Mouse (Mus musculus) embryonic facial prominence, embryonic 15.5 days (tissue): Measurements from ENCODE around the gene Ugt2a2. TPM values are rescaled to one million over a fixed set of nuclear protein-coding genes. Genes with fewer than 3 reads are reported as not detected.
"Not testable (repeated sequence)": the region's sequence is repeated elsewhere in the genome, so short reads cannot be mapped to it uniquely, and the experiment has no call there.

Experiments
- ATAC-seq: fragments of 200-750 bp; cut with Nextera tagmentation; 2 replicates; pipeline ENCODE4 v1.8.0; 2017; ENCODE audit warnings: low read depth, moderate TSS enrichment; ENCODE audit not compliant: insufficient number of reproducible peaks, low FRiP score, low TSS enrichment
- H3K27ac ChIP-seq: fragments of 300-500 bp; sonication (generic); replicated peaks from 2 replicates; pipeline ENCODE4 v1.5.1; 2015; ENCODE audit warnings: mild to moderate bottlenecking, inconsistent platforms
- H3K27me3 ChIP-seq: fragments of 300-500 bp; sonication (generic); 2 replicates; pipeline ENCODE4 v1.6.1; 2015; ENCODE audit warnings: inconsistent platforms
- H3K36me3 ChIP-seq: fragments of 300-500 bp; sonication (generic); 2 replicates; pipeline ENCODE4 v1.6.1; 2015; ENCODE audit warnings: mild to moderate bottlenecking, inconsistent platforms
- H3K4me1 ChIP-seq: fragments of 300-500 bp; sonication (generic); 2 replicates; pipeline ENCODE4 v1.6.1; 2015; ENCODE audit warnings: inconsistent platforms
- H3K4me2 ChIP-seq: fragments of 300-500 bp; sonication (generic); replicated peaks from 2 replicates; pipeline ENCODE4 v1.6.1; 2015; ENCODE audit warnings: mild to moderate bottlenecking, inconsistent platforms
- H3K4me3 ChIP-seq: fragments of 300-500 bp; sonication (generic); replicated peaks from 2 replicates; pipeline ENCODE4 v1.5.1; 2015; ENCODE audit warnings: mild to moderate bottlenecking, inconsistent platforms
- H3K9ac ChIP-seq: fragments of 300-500 bp; sonication (generic); 2 replicates; pipeline ENCODE4 v1.6.1; 2015; ENCODE audit warnings: inconsistent platforms
- H3K9me3 ChIP-seq: fragments of 300-500 bp; sonication (generic); replicated peaks from 2 replicates; pipeline ENCODE4 v1.6.1; 2016; ENCODE audit warnings: inconsistent platforms
- WGBS: fragments of 180-500 bp; shearing (Covaris S2); methylation state at CpG from one replicate; pipeline ENCODE4 v1.1.7; 2015; 5-methylcytosine and 5-hydroxymethylcytosine counted together
- polyA plus RNA-seq: library from polyadenylated mRNA; unstranded; fragments of >200 nt; fragmentation: Nextera tagmentation; extraction: Ambion mirVana; gene quantifications from 2 replicates; pipeline ENCODE4 v1.2.1, GENCODE M21; 2015

Gene Ugt2a2
- polyA plus RNA-seq, 1 experiment from 2014 or later = 17.8 TPM

DNA sequence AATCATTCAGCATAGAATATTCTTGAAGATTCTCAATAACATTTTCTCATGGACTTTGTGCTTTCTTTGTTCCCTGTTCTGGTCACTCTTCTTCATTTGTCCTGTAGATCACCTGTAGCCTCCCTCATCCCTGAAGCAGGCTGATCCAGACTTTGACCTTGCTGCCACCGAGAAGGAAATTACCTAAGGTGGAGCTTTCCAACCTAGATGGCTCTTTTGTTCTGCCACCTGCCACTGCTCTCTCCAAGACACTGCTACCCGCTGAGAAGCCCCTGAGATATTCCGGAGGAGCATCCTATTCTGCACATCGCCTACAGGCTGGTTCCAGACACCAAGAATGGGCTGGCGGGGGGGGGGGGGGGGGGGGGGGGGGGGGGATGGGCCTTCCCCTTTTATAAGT lies 29.5 kb downstream of the Ugt2a2 start:
- H3K9ac ChIP-seq, H3K27ac ChIP-seq, H3K9me3 ChIP-seq, H3K4me1 ChIP-seq, H3K36me3 ChIP-seq, H3K27me3 ChIP-seq, H3K4me3 ChIP-seq, H3K4me2 ChIP-seq, ATAC-seq: not testable (repeated sequence)
- WGBS = 76% methylated on average over 3 of the region's 5 CpGs

DNA sequence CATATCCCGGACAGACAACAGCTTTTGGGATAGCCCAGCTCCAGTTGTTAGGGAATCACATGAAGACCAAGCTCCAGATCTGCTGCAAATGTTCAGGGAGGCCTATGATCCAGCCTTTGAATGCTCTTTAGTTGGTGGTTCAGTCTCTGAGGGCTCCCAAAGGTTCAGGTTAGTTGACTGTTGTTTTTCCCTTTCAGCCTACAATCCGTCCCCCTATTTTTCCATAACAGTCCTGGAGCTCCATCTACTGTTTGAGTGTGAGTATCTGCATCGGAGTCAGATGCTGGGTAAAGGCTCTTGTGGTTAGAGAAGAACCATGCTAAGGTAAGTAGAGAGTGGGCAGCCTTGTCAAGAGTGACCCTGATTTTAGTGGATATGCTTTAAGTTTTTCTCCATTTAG lies 45.8 kb downstream of the Ugt2a2 start:
- no peak overlapping the region for H3K9ac ChIP-seq
- H3K4me1 ChIP-seq = no peaks in the 10 kb centered on the region
- H3K4me3 ChIP-seq = no peak overlapping the region
- H3K4me2 ChIP-seq = no peak overlapping the region
- ATAC-seq = no peak
- no peaks in the 10 kb centered on the region for H3K36me3 ChIP-seq
- H3K27me3 ChIP-seq = no peaks in the 10 kb centered on the region
- no peaks in the 10 kb centered on the region for H3K9me3 ChIP-seq
- no peak overlapping the region for H3K27ac ChIP-seq
- 38% methylated on average over 3 of the region's 3 CpGs for WGBS

DNA sequence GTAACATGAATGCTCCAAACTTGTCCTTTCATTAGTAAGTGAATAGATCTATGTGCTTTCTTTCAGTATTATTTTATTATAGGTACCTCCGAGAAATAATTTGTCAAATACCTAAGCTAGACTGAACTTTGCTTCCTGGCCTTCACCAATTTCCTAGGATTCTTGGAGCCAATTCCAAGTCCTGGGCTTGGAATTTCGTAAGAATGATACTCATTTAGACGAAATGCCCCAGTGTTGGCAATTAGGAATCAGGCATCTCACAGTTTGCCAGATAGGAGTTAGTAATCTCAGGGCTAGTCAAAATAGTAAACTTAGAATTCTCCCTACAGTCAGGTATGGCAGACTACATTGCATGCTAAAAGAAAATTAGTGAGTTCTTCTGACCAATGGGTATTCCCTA lies 56.4 kb downstream of the Ugt2a2 start:
- Histone ChIP-seq H3K27me3 (no peaks in the 10 kb centered on the region), H3K9ac (no peak overlapping the region), H3K27ac (no peak overlapping the region), H3K4me3 (no peak overlapping the region), H3K9me3 (no peaks in the 10 kb centered on the region), H3K4me2 (no peak overlapping the region), H3K4me1 (no peaks in the 10 kb centered on the region), H3K36me3 (no peaks in the 10 kb centered on the region)
- WGBS = 77% methylated on average over 3 of the region's 3 CpGs
- no peak for ATAC-seq

DNA sequence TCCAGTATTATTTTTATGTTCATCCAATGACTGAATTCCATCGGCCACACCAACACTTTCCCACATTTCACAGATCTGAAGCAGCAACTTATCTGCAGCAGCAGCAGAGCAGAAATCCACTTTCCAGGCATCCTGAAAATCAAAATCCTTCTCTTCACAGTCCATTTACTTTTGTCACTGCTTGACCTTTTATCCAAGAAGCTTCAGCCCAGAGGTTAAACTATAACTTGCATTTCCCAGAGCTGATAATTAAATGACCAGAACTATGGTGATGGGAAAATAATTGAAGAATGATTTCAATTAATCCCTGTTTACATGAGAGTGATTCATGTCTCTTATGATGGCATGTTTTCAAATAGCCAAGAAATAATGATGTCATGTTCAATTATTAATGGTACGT lies 58.0 kb downstream of the Ugt2a2 start, which contains the start of gene Ugt2b38:
Ugt2b38 (minus strand) TSS at position 163 of the 400 bp plus-strand sequence.
- H3K9me3 ChIP-seq, H3K27ac ChIP-seq, ATAC-seq, H3K27me3 ChIP-seq, H3K9ac ChIP-seq, H3K4me1 ChIP-seq, H3K36me3 ChIP-seq, H3K4me3 ChIP-seq, H3K4me2 ChIP-seq: not testable (repeated sequence)
- 89% methylated on average over 1 of the region's 2 CpGs for WGBS

Other genes starting within 250 kb of the Ugt2a2 start
- gene Ugt2b37, start 227.5 kb downstream of the Ugt2a2 start, polyA plus RNA-seq = not detected in 2 replicates
- gene Ugt2a3, start 145.1 kb downstream of the Ugt2a2 start, polyA plus RNA-seq = not detected in 2 replicates
- not detected in 2 replicates for gene Ugt2b38, start 58.1 kb downstream of the Ugt2a2 start, polyA plus RNA-seq
- 0.11 TPM in 1 of 2 replicates, not detected in the other for gene Gm43638, start 4.5 kb upstream of the Ugt2a2 start, polyA plus RNA-seq
- 29.6 and 55.0 TPM in 2 replicates for gene Ugt2a1, start 8.6 kb upstream of the Ugt2a2 start, polyA plus RNA-seq
- gene Sult1b1, start 55.9 kb upstream of the Ugt2a2 start, polyA plus RNA-seq = 0.85 and 0.94 TPM in 2 replicates
- 3.7 and 5.8 TPM in 2 replicates for gene Sult1d1, start 86.8 kb upstream of the Ugt2a2 start, polyA plus RNA-seq
- gene Sult1e1, start 109.3 kb upstream of the Ugt2a2 start, polyA plus RNA-seq = 10.0 and 14.1 TPM in 2 replicates
- gene Csn1s1, start 183.9 kb upstream of the Ugt2a2 start, polyA plus RNA-seq = not detected in 2 replicates
- gene Csn2, start 217.4 kb upstream of the Ugt2a2 start, polyA plus RNA-seq = not detected in 2 replicates